Mouse (Mus musculus) T-helper 2 cell (primary cell): ENCODE results near the gene Ttc4.

ENCODE experiments used
- in situ Hi-C: fragments of 300-600 bp; cut with MboI, MseI; formaldehyde crosslinking; loops from one replicate; pipeline ENCODE4 v1.15.1; 2025; ENCODE audit warnings: high pct_unique_total_duplicates

Ttc4 gene

DNA sequence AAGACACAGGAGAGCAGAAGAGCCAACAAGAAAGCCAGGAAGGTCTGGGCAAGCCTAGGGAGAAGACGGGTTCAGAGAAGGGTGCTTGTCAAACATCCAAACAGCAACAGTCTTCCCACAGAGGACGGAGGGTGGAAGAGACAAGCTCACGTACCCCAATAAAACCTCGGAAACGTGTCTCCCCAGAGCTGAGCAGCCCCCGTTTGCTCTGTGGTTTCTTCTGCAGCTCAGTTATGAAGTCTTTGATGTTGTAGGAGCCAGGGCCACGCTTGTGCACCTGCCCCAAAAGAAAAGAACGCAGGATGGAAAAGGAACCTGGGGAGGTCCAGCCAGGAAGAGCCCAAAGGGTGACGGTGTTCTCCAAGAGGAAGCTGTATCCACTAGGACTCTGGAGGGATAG, 63.9 kb downstream of the Ttc4 start:
- in situ Hi-C loops: no loop called here

DNA sequence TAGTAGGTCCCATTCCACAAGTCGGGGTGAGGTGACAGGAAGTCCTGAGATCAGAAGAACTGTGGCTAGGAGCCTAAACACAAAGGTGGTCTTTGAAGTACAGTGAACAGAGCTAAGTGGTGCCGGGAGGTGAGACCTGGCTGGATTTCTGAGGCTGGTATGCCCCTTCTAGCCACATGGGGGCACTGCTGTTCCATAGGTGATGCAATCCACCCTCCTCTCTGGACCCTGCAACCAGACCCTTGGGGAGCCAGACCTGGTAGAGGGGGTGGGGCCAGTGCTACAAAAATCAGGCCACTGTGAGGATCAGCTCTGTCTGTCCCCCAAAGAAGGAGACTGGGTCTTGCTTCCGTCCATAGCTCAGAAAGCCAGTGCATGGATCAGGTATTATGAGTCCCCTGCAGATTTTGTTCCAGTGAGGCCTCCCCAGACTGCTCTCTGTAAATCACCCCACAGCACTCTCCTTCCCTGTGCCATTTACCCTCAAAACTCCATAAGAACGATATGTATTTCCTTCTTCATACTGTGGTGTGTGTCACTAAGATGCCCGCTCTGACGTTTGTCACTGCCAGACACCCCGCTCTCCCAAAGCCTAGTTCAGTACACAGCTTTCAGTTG, 64.5 kb downstream of the Ttc4 start:
- in situ Hi-C loops: no loop called here

DNA sequence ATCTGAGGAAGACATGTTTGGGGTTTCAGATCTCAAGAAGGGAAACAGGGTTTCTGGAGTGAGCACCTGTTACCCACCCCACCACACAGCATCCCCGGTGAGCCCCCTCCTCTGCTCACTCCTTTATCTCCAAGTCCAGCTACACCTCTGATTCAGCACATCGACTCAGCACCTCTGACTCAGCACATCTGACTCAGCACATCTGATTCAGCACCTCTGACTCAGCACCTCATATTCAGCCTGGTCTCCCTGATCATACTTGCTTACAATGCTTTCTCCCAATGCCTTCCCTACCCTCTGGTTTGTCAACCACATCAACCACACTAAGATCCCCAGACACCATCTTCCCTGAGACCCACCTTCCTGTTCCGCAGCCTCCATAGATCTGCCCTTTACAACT, 65.2 kb downstream of the Ttc4 start:
- in situ Hi-C loops: no loop called here

DNA sequence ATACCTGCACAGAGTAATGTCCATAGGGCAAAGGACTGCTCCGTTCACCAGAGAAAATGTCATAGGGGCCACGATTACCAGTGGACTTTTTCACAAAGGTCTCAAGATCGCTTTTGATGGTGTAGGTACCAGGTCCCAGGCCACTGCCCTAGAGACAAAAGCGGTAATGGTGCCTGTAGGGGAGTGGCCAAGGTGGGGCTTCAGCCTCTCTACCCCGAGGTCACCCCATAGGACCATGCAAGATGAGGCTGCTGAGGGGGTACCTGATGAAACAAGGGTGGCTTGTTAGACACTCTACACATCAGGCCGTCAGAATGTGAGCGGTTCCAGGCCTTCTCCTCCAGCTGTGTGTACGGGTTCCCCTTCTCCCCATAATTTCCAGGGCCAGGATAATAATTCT, 65.6 kb downstream of the Ttc4 start:
- in situ Hi-C loops: no loop called here
